Mouse (Mus musculus): Measurements from ENCODE around the gene Pecam1. TPM values are rescaled to one million over a fixed set of nuclear protein-coding genes. Genes with fewer than 3 reads are reported as not detected.

Gene Pecam1
- polyA plus RNA-seq, 1 experiment from 2014 or later, result 15.3 TPM

DNA sequence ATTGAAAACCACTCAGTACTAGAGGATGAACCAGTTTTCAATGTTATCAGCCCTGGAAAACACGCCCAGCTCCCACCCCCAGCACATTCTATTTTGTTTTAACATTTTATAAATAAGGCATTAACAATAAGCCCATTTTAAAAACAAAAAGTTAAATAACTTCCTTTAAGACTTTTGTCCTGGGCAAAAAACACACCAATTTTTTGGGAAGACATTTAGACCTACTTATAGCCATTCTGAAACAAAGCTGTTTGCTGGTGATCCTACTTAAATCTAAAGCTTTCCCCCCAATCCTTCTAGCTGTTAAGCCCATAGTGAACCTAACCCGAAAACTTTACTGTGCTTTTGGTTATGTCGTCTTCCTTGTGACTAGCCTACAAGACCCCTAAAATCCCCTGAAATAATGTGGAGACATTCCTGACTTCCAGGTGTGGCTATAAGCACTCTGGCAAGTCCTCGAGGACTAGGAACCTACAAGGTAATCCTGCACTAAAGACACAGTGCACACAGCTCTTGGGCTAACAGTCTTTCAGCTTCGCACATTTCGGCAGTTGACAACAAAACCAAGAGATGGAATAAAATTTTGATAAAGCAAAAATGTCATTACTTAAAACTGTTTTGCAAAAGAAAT lies 30.3 kb upstream of the Pecam1 start:
- no peak overlapping the region for H3K27ac ChIP-seq (replicated peaks)
- H3K4me3 ChIP-seq, result 0 out of 2 replicates have a peak overlapping the region, but pooled peaks have one; percentile 14
- peaks cover 17% of the 10 kb centered on the region for H3K4me1 ChIP-seq
- no peak for DNase-seq (ENCODE audit: low spot score)
- no peaks in the 10 kb centered on the region for H3K9me3 ChIP-seq (replicated peaks)
- whole genome bisulfite sequencing, result 82% methylated on average over 6 of the region's 6 CpGs
- H3K27me3 ChIP-seq (ENCODE audit: low read depth, poor library complexity, severe bottlenecking), result no peaks in the 10 kb centered on the region
- peaks cover 72% of the 10 kb centered on the region for H3K36me3 ChIP-seq

DNA sequence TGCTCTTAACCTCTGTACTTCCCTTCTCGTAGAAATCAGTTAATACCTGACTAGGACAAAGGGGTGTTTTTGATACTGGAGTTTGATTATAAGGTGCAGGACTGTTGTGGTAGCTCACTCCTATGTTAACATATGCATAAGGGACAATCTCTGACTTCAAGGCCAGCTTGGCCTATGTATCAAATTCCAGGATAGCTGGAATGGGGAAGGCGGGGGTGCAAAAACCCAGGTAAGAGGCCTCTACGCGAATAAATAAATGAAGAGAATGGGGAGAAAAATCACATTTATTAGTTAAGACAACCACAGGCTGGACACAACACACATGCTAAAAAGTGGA lies 29.6 kb upstream of the Pecam1 start:
- peaks cover 72% of the 10 kb centered on the region for H3K36me3 ChIP-seq
- 76% methylated on average over 4 of the region's 4 CpGs for WGBS
- H3K4me3 ChIP-seq, result peak overlapping the region; percentile 95; the same call in 1 of the 2 replicates
- DNase-seq (ENCODE audit: low spot score), result no peak
- H3K9me3 ChIP-seq (replicated peaks), result no peaks in the 10 kb centered on the region
- peaks cover 15% of the 10 kb centered on the region; the same call in 1 of the 2 replicates for H3K4me1 ChIP-seq
- H3K27ac ChIP-seq (replicated peaks), result no peak overlapping the region
- no peaks in the 10 kb centered on the region for H3K27me3 ChIP-seq (ENCODE audit: low read depth, poor library complexity, severe bottlenecking)

DNA sequence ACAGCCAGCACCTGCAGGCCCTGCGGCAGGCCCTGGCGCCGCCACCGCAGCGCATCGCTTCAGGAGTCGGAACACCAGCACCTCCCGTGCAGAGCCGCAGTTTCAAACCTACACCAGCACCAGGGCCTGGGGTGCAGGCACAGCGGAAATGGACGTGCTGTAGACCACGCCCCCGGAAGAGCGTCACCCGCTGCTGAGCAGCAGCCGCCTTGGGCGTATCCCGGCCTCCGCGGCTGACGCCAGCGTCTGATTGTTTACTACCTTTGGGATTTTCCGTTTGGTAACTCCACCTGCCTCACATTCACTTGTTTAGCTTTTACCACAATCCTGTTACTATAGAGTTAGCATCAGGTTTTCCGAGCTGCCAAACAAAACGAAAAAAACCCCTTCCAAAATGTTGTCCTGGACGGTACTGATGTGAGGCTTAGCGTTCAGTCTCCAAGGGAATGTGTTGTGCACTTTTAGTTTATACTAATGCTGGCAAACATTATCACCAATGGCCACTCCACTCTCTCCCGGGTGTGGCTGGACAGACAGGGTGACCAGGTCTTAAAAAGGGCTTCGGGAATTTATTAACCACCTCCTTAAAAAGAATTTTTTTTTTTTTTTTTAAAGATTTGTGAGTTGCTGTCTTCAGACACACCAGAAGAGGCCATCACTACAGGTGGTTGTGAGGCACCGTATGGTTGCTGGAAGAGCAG lies 29.1 kb upstream of the Pecam1 start, which contains the start of gene Polg2:
TSS of gene Polg2 (minus strand) at position 150 of the 701 bp plus-strand sequence.
- H3K36me3 ChIP-seq, result peaks cover 72% of the 10 kb centered on the region
- WGBS, result 3% methylated on average over 30 of the region's 30 CpGs
- H3K4me1 ChIP-seq, result peaks cover 15% of the 10 kb centered on the region; the same call in 1 of the 2 replicates
- peak; percentile 91 for DNase-seq (ENCODE audit: low spot score)
- peak within 1 kb of the TSS; percentile 95 for H3K4me3 ChIP-seq
- no peaks in the 10 kb centered on the region for H3K27me3 ChIP-seq (ENCODE audit: low read depth, poor library complexity, severe bottlenecking)
- H3K27ac ChIP-seq (replicated peaks), result peak within 1 kb of the TSS; percentile 93
- no peaks in the 10 kb centered on the region for H3K9me3 ChIP-seq (replicated peaks)

DNA sequence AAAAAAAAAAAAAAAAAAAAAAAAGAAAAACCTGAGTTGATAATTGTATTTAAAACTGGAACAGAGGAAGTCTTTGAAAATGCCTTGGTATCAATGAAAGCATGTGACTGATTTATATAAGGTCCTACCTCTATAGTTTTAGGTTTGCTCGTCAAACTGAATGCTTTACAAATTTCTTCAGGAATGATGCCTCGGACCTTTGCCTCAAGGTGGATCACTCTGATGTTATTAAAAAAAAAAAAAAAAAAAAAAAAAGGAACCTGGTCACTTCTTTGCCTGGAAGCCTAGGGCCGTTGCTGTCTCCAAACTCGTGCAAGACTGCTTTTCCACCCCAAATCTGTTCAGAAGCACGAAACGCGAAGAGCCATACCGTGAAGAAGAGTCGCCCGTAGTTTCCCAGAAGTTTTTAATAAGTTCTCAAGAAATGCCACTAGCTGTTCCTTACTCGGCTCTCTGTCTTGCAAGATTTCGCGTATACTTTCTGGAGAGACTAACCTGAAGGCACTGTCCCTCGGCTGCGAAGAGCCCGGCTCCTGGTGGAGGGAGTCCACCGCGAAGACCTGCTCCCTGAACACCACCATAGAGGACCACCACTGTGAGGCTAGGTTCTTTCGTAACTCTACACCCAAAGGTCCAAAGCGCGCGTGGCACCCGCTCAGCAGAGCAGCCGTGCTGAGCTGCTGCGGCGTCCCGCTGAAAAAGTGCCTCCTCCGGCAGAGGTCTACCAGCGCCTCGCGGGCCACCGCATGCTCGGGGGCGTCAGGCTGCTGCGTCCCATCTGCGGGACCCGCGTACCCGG lies 28.4 kb upstream of the Pecam1 start:
- H3K4me3 ChIP-seq, result peak overlapping the region; percentile 95
- peak overlapping the region; percentile 93 for H3K27ac ChIP-seq (replicated peaks)
- no peaks in the 10 kb centered on the region for H3K27me3 ChIP-seq (ENCODE audit: low read depth, poor library complexity, severe bottlenecking)
- DNase-seq (ENCODE audit: low spot score), result no peak
- H3K4me1 ChIP-seq, result peaks cover 15% of the 10 kb centered on the region; the same call in 1 of the 2 replicates
- H3K9me3 ChIP-seq (replicated peaks), result no peaks in the 10 kb centered on the region
- WGBS, result 4% methylated on average over 39 of the region's 39 CpGs
- peaks cover 72% of the 10 kb centered on the region for H3K36me3 ChIP-seq

DNA sequence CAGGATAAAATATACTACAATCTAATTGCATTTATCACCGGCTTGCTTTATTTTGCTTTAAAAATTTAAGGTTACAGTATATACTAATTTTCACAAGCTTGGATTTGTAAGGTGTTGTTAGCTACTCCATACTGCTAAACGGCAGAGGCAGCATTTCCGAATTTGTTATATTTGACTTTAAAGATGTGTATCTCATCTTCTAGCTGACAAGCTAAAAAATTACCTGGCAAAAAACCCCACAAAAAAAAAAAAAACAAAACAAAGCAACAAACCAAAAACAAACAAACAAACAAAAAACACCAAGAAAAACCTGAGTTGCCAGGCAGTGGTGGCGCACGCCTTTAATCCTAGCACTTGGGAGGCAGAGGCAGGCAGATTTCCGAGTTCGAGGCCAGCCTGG lies 27.7 kb upstream of the Pecam1 start:
- Histone ChIP-seq H3K27me3 (ENCODE audit: low read depth, poor library complexity, severe bottlenecking) (no peaks in the 10 kb centered on the region), H3K36me3 (peaks cover 72% of the 10 kb centered on the region), H3K9me3 (replicated peaks) (no peaks in the 10 kb centered on the region), H3K4me3 (peak overlapping the region; percentile 95; the same call in 1 of the 2 replicates), H3K4me1 (peaks cover 15% of the 10 kb centered on the region; the same call in 1 of the 2 replicates), H3K27ac (replicated peaks) (no peak overlapping the region)
- WGBS, result 92% methylated on average over 7 of the region's 7 CpGs
- no peak for DNase-seq (ENCODE audit: low spot score)

DNA sequence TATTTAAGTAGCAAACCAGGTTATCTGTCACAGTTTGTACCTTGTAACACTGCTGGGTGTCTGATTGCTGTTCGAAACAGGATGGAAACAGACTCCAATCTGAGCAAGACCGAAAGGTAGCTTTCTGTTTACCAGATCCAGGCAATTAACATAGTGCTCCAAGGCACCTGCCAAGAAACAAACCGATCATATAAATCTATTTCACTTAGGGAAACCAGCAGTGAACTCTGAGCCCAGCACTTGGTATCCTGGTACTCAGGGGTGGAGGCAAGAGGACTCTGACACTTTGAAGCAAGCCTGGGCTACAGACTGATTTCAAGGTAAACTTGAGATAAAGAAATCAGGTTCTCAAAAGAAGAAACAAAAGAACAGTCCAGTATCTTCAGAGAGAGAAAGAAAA lies 27.0 kb upstream of the Pecam1 start:
- H3K4me3 ChIP-seq, result no peak overlapping the region
- peaks cover 72% of the 10 kb centered on the region for H3K36me3 ChIP-seq
- no peaks in the 10 kb centered on the region for H3K27me3 ChIP-seq (ENCODE audit: low read depth, poor library complexity, severe bottlenecking)
- H3K27ac ChIP-seq (replicated peaks), result no peak overlapping the region
- H3K4me1 ChIP-seq, result peaks cover 15% of the 10 kb centered on the region; the same call in 1 of the 2 replicates
- DNase-seq (ENCODE audit: low spot score), result no peak
- H3K9me3 ChIP-seq (replicated peaks), result no peaks in the 10 kb centered on the region
- 94% methylated on average over 3 of the region's 3 CpGs for WGBS

DNA sequence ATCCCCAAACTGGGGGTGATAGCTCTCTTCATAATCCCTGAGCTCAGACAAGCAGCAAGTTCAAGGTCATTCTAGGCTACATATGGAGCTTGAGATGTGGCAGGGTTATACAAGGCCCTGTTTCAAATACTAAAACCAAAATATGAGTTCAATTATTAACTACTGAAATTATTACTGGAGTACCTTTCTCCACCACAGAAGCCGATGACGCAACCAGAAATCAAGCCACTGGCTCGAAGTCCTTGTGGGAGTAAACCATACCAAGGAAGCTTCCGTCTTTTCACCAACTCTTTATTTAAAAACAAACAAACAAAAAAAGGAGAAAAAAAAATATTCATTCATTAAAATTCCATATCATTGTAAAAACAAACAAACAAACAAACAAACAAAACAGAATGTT lies 26.5 kb upstream of the Pecam1 start:
- H3K27me3 ChIP-seq (ENCODE audit: low read depth, poor library complexity, severe bottlenecking), result no peaks in the 10 kb centered on the region
- H3K4me1 ChIP-seq, result peaks cover 15% of the 10 kb centered on the region; the same call in 1 of the 2 replicates
- no peak overlapping the region for H3K4me3 ChIP-seq
- 94% methylated on average over 4 of the region's 4 CpGs for WGBS
- peaks cover 72% of the 10 kb centered on the region for H3K36me3 ChIP-seq
- no peak overlapping the region for H3K27ac ChIP-seq (replicated peaks)
- no peaks in the 10 kb centered on the region for H3K9me3 ChIP-seq (replicated peaks)
- no peak for DNase-seq (ENCODE audit: low spot score)

DNA sequence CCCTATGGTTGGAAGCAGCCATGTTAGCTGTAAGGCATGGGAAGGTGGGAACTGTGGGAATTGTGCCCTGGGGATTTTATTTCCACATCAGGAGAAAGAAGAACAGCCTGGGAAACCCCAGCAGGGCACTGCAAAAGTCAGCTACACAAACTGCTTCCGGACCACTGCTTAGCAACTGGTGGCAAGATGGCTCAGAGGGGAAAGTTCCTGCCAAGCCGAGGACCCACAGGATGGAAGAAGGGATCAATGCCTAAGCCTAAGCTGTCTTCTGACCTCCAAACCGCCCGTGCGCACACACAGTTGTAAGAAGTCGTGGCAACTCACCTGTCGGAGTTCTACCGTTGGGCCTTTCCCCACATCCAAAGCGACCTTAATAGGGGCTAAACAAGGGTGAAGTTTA lies 22.6 kb upstream of the Pecam1 start:
- no peak overlapping the region for H3K4me3 ChIP-seq
- H3K27me3 ChIP-seq (ENCODE audit: low read depth, poor library complexity, severe bottlenecking), result no peaks in the 10 kb centered on the region
- no peaks in the 10 kb centered on the region for H3K9me3 ChIP-seq (replicated peaks)
- 95% methylated on average over 9 of the region's 9 CpGs for WGBS
- peaks cover 88% of the 10 kb centered on the region for H3K36me3 ChIP-seq
- no peak overlapping the region for H3K27ac ChIP-seq (replicated peaks)
- no peak for DNase-seq (ENCODE audit: low spot score)
- H3K4me1 ChIP-seq, result peaks cover 5% of the 10 kb centered on the region; the same call in 1 of the 2 replicates

DNA sequence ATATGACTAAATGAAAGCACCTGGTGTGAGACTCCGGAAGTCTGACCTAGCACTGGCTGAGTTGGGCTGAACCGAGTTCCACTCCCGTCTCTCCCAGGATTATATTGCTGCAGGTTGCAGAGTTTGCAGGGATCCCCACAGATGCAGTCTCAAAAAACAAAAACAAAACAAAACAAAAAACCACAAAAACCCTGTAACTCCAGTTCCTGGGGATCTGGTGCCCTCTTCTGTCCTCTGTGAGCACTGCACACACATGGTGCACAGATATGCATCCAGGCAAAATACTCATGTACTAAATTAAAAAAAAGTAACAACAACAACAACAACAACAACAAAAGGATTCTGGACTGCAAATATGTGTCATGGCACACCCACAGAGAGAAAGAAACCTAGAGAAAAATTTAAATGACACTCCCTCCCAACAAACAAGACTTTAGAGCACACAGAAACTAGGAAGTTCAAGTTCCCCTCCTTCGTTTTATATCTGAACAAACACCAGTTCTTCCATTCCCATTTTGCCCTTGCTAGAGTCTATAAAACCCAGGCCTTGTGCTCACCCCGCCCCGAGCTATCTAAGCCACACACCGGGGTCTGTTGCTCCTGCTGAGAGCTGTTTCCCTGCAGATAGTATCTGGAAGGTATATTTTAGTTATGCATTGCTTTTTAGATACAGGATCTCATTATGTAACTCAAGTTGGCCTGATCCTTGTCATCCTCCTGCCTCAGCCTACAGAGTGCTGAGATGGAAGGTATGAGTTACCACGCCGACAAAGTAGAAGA lies 20.0 kb upstream of the Pecam1 start:
- Histone ChIP-seq H3K4me1 (no peaks in the 10 kb centered on the region), H3K27me3 (ENCODE audit: low read depth, poor library complexity, severe bottlenecking) (no peaks in the 10 kb centered on the region), H3K9me3 (replicated peaks) (peaks cover 7% of the 10 kb centered on the region), H3K36me3 (peaks cover 96% of the 10 kb centered on the region), H3K4me3 (no peak overlapping the region), H3K27ac (replicated peaks) (no peak overlapping the region)
- WGBS, result 94% methylated on average over 9 of the region's 9 CpGs
- no peak for DNase-seq (ENCODE audit: low spot score)

DNA sequence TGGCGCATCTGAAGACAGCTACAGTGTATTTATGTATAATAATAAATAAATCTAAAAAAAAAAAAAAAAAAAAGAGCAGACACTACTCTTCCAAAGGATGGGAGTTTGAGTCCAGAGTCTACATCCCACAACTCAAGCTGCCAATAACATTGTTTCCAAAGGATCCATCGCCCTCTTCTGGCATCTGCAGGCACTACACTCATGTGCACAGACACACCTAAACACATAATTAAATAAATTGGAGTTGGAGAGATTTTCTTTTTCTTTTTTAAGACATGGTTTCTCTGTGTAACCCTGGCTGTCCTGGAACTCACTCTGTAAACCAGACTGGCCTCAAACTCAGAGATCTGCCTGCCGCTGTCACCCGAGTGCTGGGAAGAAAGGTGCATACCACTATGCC lies 17.1 kb upstream of the Pecam1 start:
- Histone ChIP-seq H3K4me3 (no peak overlapping the region), H3K9me3 (replicated peaks) (peaks cover 7% of the 10 kb centered on the region), H3K27me3 (ENCODE audit: low read depth, poor library complexity, severe bottlenecking) (no peaks in the 10 kb centered on the region), H3K27ac (replicated peaks) (no peak overlapping the region), H3K4me1 (peaks cover 6% of the 10 kb centered on the region), H3K36me3 (peaks cover 79% of the 10 kb centered on the region)
- DNase-seq (ENCODE audit: low spot score), result no peak
- WGBS, result 93% methylated on average over 4 of the region's 4 CpGs

DNA sequence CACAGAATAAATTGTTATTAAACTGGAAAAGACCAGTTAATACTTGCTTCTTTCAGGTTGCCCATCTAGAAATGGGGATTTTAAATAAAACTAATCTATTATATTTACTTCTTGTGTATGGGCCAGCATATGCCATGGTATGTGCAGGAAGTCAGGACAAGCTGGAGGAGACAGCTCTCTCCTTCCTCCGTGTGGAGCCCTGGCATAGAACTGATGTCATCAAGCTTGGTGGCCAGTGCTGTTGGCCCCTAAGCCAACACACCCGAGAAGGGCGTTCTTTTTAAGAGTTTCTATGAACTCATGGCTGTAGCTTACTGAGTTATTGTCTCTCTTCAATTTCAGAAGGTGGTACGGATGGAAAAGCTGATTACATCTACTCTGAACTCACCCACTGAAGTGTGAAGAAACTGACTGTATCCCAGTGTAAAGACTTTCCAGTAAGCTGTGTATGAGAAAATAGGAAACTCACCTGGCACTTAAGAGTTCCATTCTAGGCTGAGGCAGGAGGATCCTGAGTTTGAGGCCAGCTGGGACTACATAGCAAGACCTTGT lies 16.3 kb upstream of the Pecam1 start:
- H3K4me3 ChIP-seq, result no peak overlapping the region
- H3K9me3 ChIP-seq (replicated peaks), result peaks cover 7% of the 10 kb centered on the region
- H3K27me3 ChIP-seq (ENCODE audit: low read depth, poor library complexity, severe bottlenecking), result no peaks in the 10 kb centered on the region
- H3K27ac ChIP-seq (replicated peaks), result no peak overlapping the region
- peaks cover 71% of the 10 kb centered on the region for H3K36me3 ChIP-seq
- DNase-seq (ENCODE audit: low spot score), result no peak
- H3K4me1 ChIP-seq, result peaks cover 13% of the 10 kb centered on the region
- WGBS, result 91% methylated on average over 4 of the region's 4 CpGs

DNA sequence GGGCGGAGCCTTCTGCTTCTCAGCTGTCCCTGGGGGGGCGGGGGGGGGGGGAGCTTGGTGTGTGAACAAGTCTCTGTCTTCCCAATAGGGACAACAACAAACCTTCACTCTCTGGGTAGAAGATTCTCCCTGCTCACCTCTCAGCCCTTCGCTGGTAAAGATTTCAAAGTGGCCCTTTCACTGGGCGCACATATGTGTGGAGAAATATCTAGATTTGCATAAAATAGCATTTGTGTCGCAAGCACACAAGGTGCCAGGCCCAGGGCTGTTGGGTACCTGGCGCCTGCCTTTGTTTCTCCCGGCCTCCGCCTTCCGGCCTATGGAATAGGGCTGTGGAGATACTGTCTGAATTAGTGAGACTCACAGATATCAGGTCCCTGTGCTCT lies 12.4 kb upstream of the Pecam1 start:
- Histone ChIP-seq H3K27me3 (ENCODE audit: low read depth, poor library complexity, severe bottlenecking) (no peaks in the 10 kb centered on the region), H3K4me3 (no peak overlapping the region), H3K4me1 (peaks cover 13% of the 10 kb centered on the region), H3K36me3 (peaks cover 32% of the 10 kb centered on the region), H3K9me3 (replicated peaks) (peaks cover 4% of the 10 kb centered on the region), H3K27ac (replicated peaks) (peak overlapping the region; percentile 57; the same call in 1 of the 2 replicates)
- no peak for DNase-seq (ENCODE audit: low spot score)
- WGBS, result 74% methylated on average over 9 of the region's 9 CpGs
